Mouse (Mus musculus) myocyte (in vitro differentiated cells): ENCODE data around the gene Lat2. TPM values are rescaled to one million over a fixed set of nuclear protein-coding genes. Genes with fewer than 3 reads are reported as not detected.

Source experiments
- H3K27me3 ChIP-seq: one replicate; pipeline ENCODE4 v1.6.1; 2011; ENCODE audit not compliant: control insufficient read depth, insufficient read depth, insufficient read length
- H3K36me3 ChIP-seq: one replicate; pipeline ENCODE4 v1.6.1; 2011; ENCODE audit not compliant: control insufficient read depth, insufficient read depth
- H3K4me2 ChIP-seq: one replicate; pipeline ENCODE4 v1.6.1; 2011; ENCODE audit warnings: low read depth, control low read depth
- H3K4me3 ChIP-seq: one replicate; pipeline ENCODE4 v1.5.1; 2011; ENCODE audit warnings: mild to moderate bottlenecking, control low read depth, moderate library complexity
- H3K79me2 ChIP-seq: one replicate; pipeline ENCODE4 v1.6.1; 2011; ENCODE audit not compliant: control insufficient read depth, insufficient read depth
- H3ac ChIP-seq: one replicate; pipeline ENCODE4 v1.6.1; 2011; ENCODE audit not compliant: control insufficient read depth, insufficient read length
- CEBPB ChIP-seq: IDR thresholded peaks from 2 replicates; pipeline ENCODE4 v1.6.1; 2011; ENCODE audit warnings: mild to moderate bottlenecking, moderate library complexity; ENCODE audit not compliant: poor library complexity, insufficient read depth, severe bottlenecking
- E2F4 ChIP-seq: IDR thresholded peaks from one replicate; pipeline ENCODE4 v1.6.1; 2011; ENCODE audit warnings: mild to moderate bottlenecking, control low read depth, moderate library complexity; ENCODE audit not compliant: insufficient read depth
- MAX ChIP-seq: IDR thresholded peaks from one replicate; pipeline ENCODE4 v1.6.1; 2011; ENCODE audit warnings: low read depth, mild to moderate bottlenecking, control low read depth
- MYOD1 ChIP-seq, 3 experiments: IDR thresholded peaks; one replicate each; pipeline ENCODE4 v1.6.1; 2011; ENCODE audit warnings: control low read depth in 2 of 3, low read depth in 2 of 3, mild to moderate bottlenecking in 2 of 3, moderate library complexity in 1 of 3; ENCODE audit not compliant: insufficient read length in 2 of 3, control insufficient read depth in 1 of 3
- MYOG ChIP-seq, 3 experiments: IDR thresholded peaks; one replicate each; pipeline ENCODE4 v1.6.1; 2011; ENCODE audit warnings: control low read depth in 2 of 3, low read depth in 2 of 3, mild to moderate bottlenecking in 2 of 3; ENCODE audit not compliant: insufficient read length in 2 of 3, control insufficient read depth in 1 of 3, insufficient read depth in 1 of 3
- POLR2A ChIP-seq: IDR thresholded peaks from one replicate; pipeline ENCODE4 v1.6.1; 2011; ENCODE audit warnings: low read depth, mild to moderate bottlenecking, control low read depth, moderate library complexity; ENCODE audit not compliant: insufficient read length
- POLR2AphosphoS2 ChIP-seq: IDR thresholded peaks from one replicate; pipeline ENCODE4 v1.6.1; 2011; ENCODE audit warnings: low read depth, control low read depth; ENCODE audit not compliant: insufficient read length
- REST ChIP-seq: IDR thresholded peaks from one replicate; pipeline ENCODE4 v1.6.1; 2011; ENCODE audit warnings: mild to moderate bottlenecking, control low read depth, moderate library complexity; ENCODE audit not compliant: insufficient read depth, insufficient read length
- SRF ChIP-seq: IDR thresholded peaks from one replicate; pipeline ENCODE4 v1.6.1; 2011; ENCODE audit warnings: low read depth; ENCODE audit not compliant: control insufficient read depth, insufficient read length
- TCF12 ChIP-seq: IDR thresholded peaks from one replicate; pipeline ENCODE4 v1.6.1; 2011; ENCODE audit warnings: mild to moderate bottlenecking, control low read depth; ENCODE audit not compliant: poor library complexity, insufficient read depth, severe bottlenecking
- TCF3 ChIP-seq: IDR thresholded peaks from one replicate; pipeline ENCODE4 v1.6.1; 2011; ENCODE audit warnings: low read depth, control low read depth; ENCODE audit not compliant: insufficient read length
- USF1 ChIP-seq: IDR thresholded peaks from one replicate; pipeline ENCODE4 v1.6.1; 2011; ENCODE audit warnings: low read depth, mild to moderate bottlenecking, control low read depth, moderate library complexity
- polyA plus RNA-seq: library from polyadenylated mRNA; unstranded; fragments of >200 nt; fragmentation: generic; extraction: Trizol; gene quantifications from one replicate; pipeline ENCODE4 v1.2.1, GENCODE M21; 2012; ENCODE audit warnings: missing spikeins

Gene Lat2
- polyA plus RNA-seq, 1 experiment, result 0.59 TPM

GRCm38 (mm10) chr5:134551233-134552109 lies 63.4 kb downstream of the Lat2 start:
- no peak for TF ChIP-seq MYOG (IDR thresholded peaks at IDR 0.05; ENCODE audit: control insufficient read depth in 1 of 3, insufficient read depth in 1 of 3, insufficient read length in 2 of 3, low read depth in 2 of 3)
- no peak for TF ChIP-seq MYOD1 (IDR thresholded peaks at IDR 0.05; ENCODE audit: control insufficient read depth in 1 of 3, insufficient read length in 2 of 3, low read depth in 2 of 3)
- TF ChIP-seq TCF3, result no peak
- no peak for TF ChIP-seq SRF
- no peak for TF ChIP-seq POLR2A
- TF ChIP-seq CEBPB, result no peak
- no peak for TF ChIP-seq POLR2AphosphoS2
- no peak for TF ChIP-seq TCF12
- TF ChIP-seq USF1, result no peak
- TF ChIP-seq MAX, result no peak
- TF ChIP-seq E2F4, result no peak
- TF ChIP-seq REST, result no peak
- Histone ChIP-seq H3K79me2 (peaks cover 37% of the 10 kb centered on the region), H3K36me3 (no peaks in the 10 kb centered on the region), H3ac (peak overlapping the region; percentile 44), H3K4me2 (peak overlapping the region; percentile 86), H3K4me3 (peak overlapping the region; percentile 56), H3K27me3 (no peaks in the 10 kb centered on the region)

- H3K36me3 ChIP-seq, result no peaks in the 10 kb centered on the region
- no peak for TF ChIP-seq TCF3
- no peak for TF ChIP-seq POLR2A
- peak; percentile 2 for TF ChIP-seq USF1
- no peak for TF ChIP-seq MAX
- no peak for TF ChIP-seq MYOG (IDR thresholded peaks at IDR 0.05; ENCODE audit: control insufficient read depth in 1 of 3, insufficient read depth in 1 of 3, insufficient read length in 2 of 3, low read depth in 2 of 3)
- no peak for TF ChIP-seq POLR2AphosphoS2
- no peak for TF ChIP-seq SRF
- H3K4me3 ChIP-seq, result peak overlapping the region; percentile 56
- peak overlapping the region; percentile 86 for H3K4me2 ChIP-seq
- H3K27me3 ChIP-seq, result no peaks in the 10 kb centered on the region
- peak overlapping the region; percentile 44 for H3ac ChIP-seq
- peaks cover 43% of the 10 kb centered on the region for H3K79me2 ChIP-seq
These were observed 64.0 kb downstream of the Lat2 start for GRCm38 (mm10) chr5:134550836-134551232.

Other genes with a start within 250 kb of the Lat2 start
- 62.0 TPM for gene Gtf2ird1, start 158.3 kb downstream of the Lat2 start, polyA plus RNA-seq
- 14.2 TPM for gene Clip2, start 62.6 kb downstream of the Lat2 start, polyA plus RNA-seq
- gene Syna, start 54.9 kb downstream of the Lat2 start, polyA plus RNA-seq, result 0.19 TPM
- 69.3 TPM for gene Rfc2, start 33.7 kb downstream of the Lat2 start, polyA plus RNA-seq
- gene Eif4h, start 24.5 kb upstream of the Lat2 start, polyA plus RNA-seq, result 293 TPM
- gene Limk1, start 73.6 kb upstream of the Lat2 start, polyA plus RNA-seq, result 22.3 TPM
- 0.02 TPM for gene Eln, start 132.3 kb upstream of the Lat2 start, polyA plus RNA-seq